Comparison of ENCODE assay signal across 8 mouse cellular contexts in genomic region chr7:126081727-126082285, GRCm38 (mm10). TPM values are rescaled to one million over a fixed set of nuclear protein-coding genes. Genes with fewer than 3 reads are reported as not detected.
DNase-seq lines count a peak whose midpoint lies in the region; ATAC-seq and TF ChIP-seq lines count a peak whose summit lies in the region.
"Had no signal": no experiment of that assay in that cellular context is flagged by ENCODE, and none has a peak within 500 bp of the region (broad histone marks: within the 10 kb centered on the region; RNA-seq: fewer than 3 reads in every experiment).

No protein-coding gene starts in this region.

- no peak overlapping the region; the same call in 1 of the 2 replicates for H3K9ac ChIP-seq in liver, adult 2 months (ENCODE audit: low read depth, low read length)
- H3K9ac ChIP-seq in forebrain, embryonic 14.5 days (ENCODE audit: low read length) = peak overlapping the region; percentile 62
- H3K9ac ChIP-seq in limb, embryonic 12.5 days (replicated peaks) = peak overlapping the region; percentile 65
- H3K9ac ChIP-seq in stomach, embryonic 15.5 days = 0 out of 2 replicates have a peak overlapping the region, but pooled peaks have one; percentile 9

- DNase-seq in liver, adult 2 months (ENCODE audit: extremely low read depth, low read depth, low spot score) = no peak
- DNase-seq in liver = no peak
- DNase-seq in cerebellum, adult 18-20 months = peak; percentile 41 to 67
- peak; percentile 34 for DNase-seq in forebrain, embryonic 14.5 days (ENCODE audit: low spot score)

- no peaks in the 10 kb centered on the region for H3K4me1 ChIP-seq in liver, adult 2 months (ENCODE audit: control insufficient read depth, insufficient read depth, low read length)
- peaks cover 10% of the 10 kb centered on the region; the same call in 1 of the 2 replicates for H3K4me1 ChIP-seq in forebrain, embryonic 14.5 days (ENCODE audit: control insufficient read depth, insufficient read depth, low read length)
- H3K4me1 ChIP-seq in limb, embryonic 12.5 days (replicated peaks) = peaks cover 25% of the 10 kb centered on the region
- peaks cover 19% of the 10 kb centered on the region; the same call in 1 of the 2 replicates for H3K4me1 ChIP-seq in stomach, embryonic 15.5 days

- TF ChIP-seq POLR2A in liver, adult 2 months (IDR thresholded peaks at IDR 0.05; ENCODE audit: extremely low read depth, insufficient read depth, low read length) = no peak

- H3K27me3 ChIP-seq in liver, adult 2 months (ENCODE audit: control insufficient read depth, insufficient read depth, low read length) = peaks cover 12% of the 10 kb centered on the region
- peaks cover 52% of the 10 kb centered on the region for H3K27me3 ChIP-seq in forebrain, embryonic 14.5 days (replicated peaks; ENCODE audit: control insufficient read depth, insufficient read depth, low read length)
- peaks cover 88% of the 10 kb centered on the region for H3K27me3 ChIP-seq in limb, embryonic 12.5 days
- peaks cover 54% of the 10 kb centered on the region for H3K27me3 ChIP-seq in stomach, embryonic 15.5 days (replicated peaks)

- H3K4me3 ChIP-seq in liver, adult 2 months (ENCODE audit: insufficient read depth, low read depth, low read length) = peak overlapping the region; percentile 46; the same call in 1 of the 2 replicates
- H3K4me3 ChIP-seq in forebrain, embryonic 14.5 days (ENCODE audit: low read depth, low read length) = peak overlapping the region; percentile 61
- H3K4me3 ChIP-seq in limb, embryonic 12.5 days (replicated peaks) = peak overlapping the region; percentile 63
- peak overlapping the region; percentile 53 for H3K4me3 ChIP-seq in stomach, embryonic 15.5 days (replicated peaks)

- no peaks in the 10 kb centered on the region for H3K79me2 ChIP-seq in liver, adult 2 months (ENCODE audit: control insufficient read depth, insufficient read depth, low read length)

- H3K27ac ChIP-seq in liver, adult 2 months (replicated peaks; ENCODE audit: insufficient read depth, low read depth, low read length) = no peak overlapping the region
- no peak overlapping the region for H3K27ac ChIP-seq in forebrain, embryonic 14.5 days (ENCODE audit: low read depth, low read length)
- H3K27ac ChIP-seq in limb, embryonic 12.5 days = no peak overlapping the region
- H3K27ac ChIP-seq in stomach, embryonic 15.5 days = no peak overlapping the region
- H3K27ac ChIP-seq: macrophage had no signal

- TF ChIP-seq CTCF in liver, adult 2 months (IDR thresholded peaks at IDR 0.05; ENCODE audit: low read depth, low read length) = no peak

- no peaks in the 10 kb centered on the region for H3K36me3 ChIP-seq in liver, adult 2 months (ENCODE audit: control insufficient read depth, insufficient read depth, low read length)
- H3K36me3 ChIP-seq in forebrain, embryonic 14.5 days (ENCODE audit: control insufficient read depth, insufficient read depth, low read length) = no peaks in the 10 kb centered on the region
- no peaks in the 10 kb centered on the region for H3K36me3 ChIP-seq in limb, embryonic 12.5 days
- no peaks in the 10 kb centered on the region for H3K36me3 ChIP-seq in stomach, embryonic 15.5 days

- H3K9me3 ChIP-seq in forebrain, embryonic 14.5 days (replicated peaks; ENCODE audit: control insufficient read depth, low read length) = no peaks in the 10 kb centered on the region
- H3K9me3 ChIP-seq in limb, embryonic 12.5 days = no peaks in the 10 kb centered on the region
- H3K9me3 ChIP-seq in stomach, embryonic 15.5 days = no peaks in the 10 kb centered on the region

- 1% methylated on average over 80 of the region's 80 CpGs for WGBS in liver, adult 2 months
- under 1% methylated on average over 74 of the region's 80 CpGs for WGBS in forebrain, embryonic 14.5 days
- under 1% methylated on average over 78 of the region's 80 CpGs for WGBS in limb, embryonic 12.5 days
- WGBS in stomach, embryonic 15.5 days = 2% methylated on average over 79 of the region's 80 CpGs

- H3K4me2 ChIP-seq in forebrain, embryonic 14.5 days (ENCODE audit: low read length) = peak overlapping the region; percentile 93
- H3K4me2 ChIP-seq in limb, embryonic 12.5 days = peak overlapping the region; percentile 100
- peak overlapping the region; percentile 96 for H3K4me2 ChIP-seq in stomach, embryonic 15.5 days

- peak; percentile 18; the same call in 1 of the 2 replicates for ATAC-seq in forebrain, embryonic 14.5 days
- ATAC-seq in limb, embryonic 12.5 days (ENCODE audit: insufficient number of reproducible peaks, insufficient read depth, low FRiP score, low TSS enrichment, low read depth) = no peak
- ATAC-seq in stomach, embryonic 15.5 days (ENCODE audit: insufficient read depth, low FRiP score, low read depth) = no peak
- ATAC-seq in inflammation-experienced regulatory T-cells, adult 6 months = no peak

RNA-seq across cellular contexts. Expression of gene Gsg1l, which starts 0.4 kb away (rescaled TPM):
- 0.20 TPM in 1 of 2 replicates, not detected in the other for total RNA-seq in liver, adult 2 months (2014; rRNA removed)
- polyA plus RNA-seq in liver, adult 2 months (2012; rRNA removed) = 0.24 and 0.31 TPM in 2 replicates
- polyA plus RNA-seq in forebrain, embryonic 14.5 days (2014; fragmentation: Nextera tagmentation; extraction: Ambion mirVana) = 5.0 TPM in 2 replicates
- 0.83 and 0.84 TPM in 2 replicates for polyA plus RNA-seq in limb, embryonic 12.5 days (2016; fragmentation: Nextera tagmentation; extraction: Ambion mirVana)
- 0.69 and 0.95 TPM in 2 replicates for polyA plus RNA-seq in stomach, embryonic 15.5 days (2015; fragmentation: Nextera tagmentation; extraction: Ambion mirVana)
- polyA plus RNA-seq in inflammation-experienced regulatory T-cells, adult 6 months (2017; shearing (Covaris generic)) = not detected

Comparison
In these comparisons a context has a peak if more than half of its experiments do, and no peak if none do; other contexts are left out.
1. DNase-seq: peak in cerebellum, adult 18-20 months (2 of 2) and forebrain, embryonic 14.5 days (single experiment); none in liver, adult 2 months (single experiment) and liver (single experiment).
2. Peak in every context shown above with its lines, with median percentiles within 50 percentile points of each other: H3K4me3 ChIP-seq and H3K4me2 ChIP-seq.